Mouse (Mus musculus): ENCODE measurements around the gene Glis1. TPM values are rescaled to one million over a fixed set of nuclear protein-coding genes. Genes with fewer than 3 reads are reported as not detected.

Glis1 gene
- total RNA-seq, 1 experiment, result 0.98 TPM

- no peak overlapping the region for H3K27ac ChIP-seq (ENCODE audit: insufficient read depth, low read depth, low read length, poor library complexity, severe bottlenecking)
- no peak overlapping the region for H3K9ac ChIP-seq (ENCODE audit: insufficient read depth, low read depth, low read length, poor library complexity, severe bottlenecking)
- no peaks in the 10 kb centered on the region for H3K4me1 ChIP-seq (ENCODE audit: control insufficient read depth in 2 of 2, insufficient read depth in 2 of 2, low read length in 2 of 2, poor library complexity in 1 of 2)
- no peaks in the 10 kb centered on the region for H3K9me3 ChIP-seq (ENCODE audit: control insufficient read depth, insufficient read depth, low read depth, low read length)
- no peaks in the 10 kb centered on the region for H3K36me3 ChIP-seq (ENCODE audit: control insufficient read depth, insufficient read depth, low read length, poor library complexity, severe bottlenecking)
- no peak for DNase-seq (ENCODE audit: low read depth, low spot score)
- H3K4me3 ChIP-seq (ENCODE audit: insufficient read depth in 1 of 2, low read depth in 1 of 2, low read length in 2 of 2, poor library complexity in 1 of 2, severe bottlenecking in 1 of 2), result no peak overlapping the region
- in situ Hi-C loops (cut with MboI; ENCODE audit: low sequenced_read_pairs in 2 of 2, unreplicated experiment in 2 of 2), result no loop called here
- TF ChIP-seq ZC3H11A (IDR thresholded peaks at IDR 0.05; ENCODE audit: borderline replicate concordance, low read depth, low read length) (no peak), MAFK (IDR thresholded peaks at IDR 0.05; ENCODE audit: insufficient read depth, low read depth, low read length) (no peak), ZNF384 (IDR thresholded peaks at IDR 0.05; ENCODE audit: low read depth, low read length) (no peak), CHD2 (IDR thresholded peaks at IDR 0.05; ENCODE audit: low read depth, low read length) (no peak), HCFC1 (IDR thresholded peaks at IDR 0.05; ENCODE audit: borderline replicate concordance, insufficient read depth, low read length) (no peak)
These were observed 8.6 kb downstream of the Glis1 start for GRCm38 (mm10) chr4:107442891-107443483.

GRCm38 (mm10) chr4:107443621-107444020, 9.2 kb downstream of the Glis1 start:
- no peak overlapping the region for H3K27ac ChIP-seq (ENCODE audit: insufficient read depth, low read depth, low read length, poor library complexity, severe bottlenecking)
- no peaks in the 10 kb centered on the region for H3K9me3 ChIP-seq (ENCODE audit: control insufficient read depth, insufficient read depth, low read depth, low read length)
- H3K4me3 ChIP-seq (ENCODE audit: insufficient read depth in 1 of 2, low read depth in 1 of 2, low read length in 2 of 2, poor library complexity in 1 of 2, severe bottlenecking in 1 of 2), result no peak overlapping the region
- TF ChIP-seq HCFC1 (IDR thresholded peaks at IDR 0.05; ENCODE audit: borderline replicate concordance, insufficient read depth, low read length) (no peak), MAFK (IDR thresholded peaks at IDR 0.05; ENCODE audit: insufficient read depth, low read depth, low read length) (no peak), ZNF384 (IDR thresholded peaks at IDR 0.05; ENCODE audit: low read depth, low read length) (no peak), CHD2 (IDR thresholded peaks at IDR 0.05; ENCODE audit: low read depth, low read length) (no peak), ZC3H11A (IDR thresholded peaks at IDR 0.05; ENCODE audit: borderline replicate concordance, low read depth, low read length) (no peak)
- in situ Hi-C loops (cut with MboI; ENCODE audit: low sequenced_read_pairs in 2 of 2, unreplicated experiment in 2 of 2), result no loop called here
- DNase-seq (ENCODE audit: low read depth, low spot score), result no peak
- H3K4me1 ChIP-seq (ENCODE audit: control insufficient read depth in 2 of 2, insufficient read depth in 2 of 2, low read length in 2 of 2, poor library complexity in 1 of 2), result no peaks in the 10 kb centered on the region
- no peak overlapping the region for H3K9ac ChIP-seq (ENCODE audit: insufficient read depth, low read depth, low read length, poor library complexity, severe bottlenecking)
- H3K36me3 ChIP-seq (ENCODE audit: control insufficient read depth, insufficient read depth, low read length, poor library complexity, severe bottlenecking), result no peaks in the 10 kb centered on the region

- Histone ChIP-seq H3K4me3 (ENCODE audit: insufficient read depth in 1 of 2, low read depth in 1 of 2, low read length in 2 of 2, poor library complexity in 1 of 2, severe bottlenecking in 1 of 2) (no peak overlapping the region), H3K9me3 (ENCODE audit: control insufficient read depth, insufficient read depth, low read depth, low read length) (no peaks in the 10 kb centered on the region), H3K27ac (ENCODE audit: insufficient read depth, low read depth, low read length, poor library complexity, severe bottlenecking) (no peak overlapping the region), H3K4me1 (ENCODE audit: control insufficient read depth in 2 of 2, insufficient read depth in 2 of 2, low read length in 2 of 2, poor library complexity in 1 of 2) (peaks cover 0 to 6% of the 10 kb centered on the region in 2 experiments; a peak in 1 of 4 replicates), H3K36me3 (ENCODE audit: control insufficient read depth, insufficient read depth, low read length, poor library complexity, severe bottlenecking) (no peaks in the 10 kb centered on the region), H3K9ac (ENCODE audit: insufficient read depth, low read depth, low read length, poor library complexity, severe bottlenecking) (no peak overlapping the region)
- in situ Hi-C loops (cut with MboI; ENCODE audit: low sequenced_read_pairs in 2 of 2, unreplicated experiment in 2 of 2), result no loop called here
- no peak for TF ChIP-seq ZNF384 (IDR thresholded peaks at IDR 0.05; ENCODE audit: low read depth, low read length)
- no peak for DNase-seq (ENCODE audit: low read depth, low spot score)
These were observed 14.1 kb downstream of the Glis1 start for GRCm38 (mm10) chr4:107448481-107448880.

GRCm38 (mm10) chr4:107449519-107449918, 15.1 kb downstream of the Glis1 start:
- no peaks in the 10 kb centered on the region for H3K36me3 ChIP-seq (ENCODE audit: control insufficient read depth, insufficient read depth, low read length, poor library complexity, severe bottlenecking)
- no peak overlapping the region for H3K4me3 ChIP-seq (ENCODE audit: insufficient read depth in 1 of 2, low read depth in 1 of 2, low read length in 2 of 2, poor library complexity in 1 of 2, severe bottlenecking in 1 of 2)
- H3K27ac ChIP-seq (ENCODE audit: insufficient read depth, low read depth, low read length, poor library complexity, severe bottlenecking), result no peak overlapping the region
- peaks cover 0 to 7% of the 10 kb centered on the region in 2 experiments; a peak in 1 of 4 replicates for H3K4me1 ChIP-seq (ENCODE audit: control insufficient read depth in 2 of 2, insufficient read depth in 2 of 2, low read length in 2 of 2, poor library complexity in 1 of 2)
- no peaks in the 10 kb centered on the region for H3K9me3 ChIP-seq (ENCODE audit: control insufficient read depth, insufficient read depth, low read depth, low read length)
- no peak for DNase-seq (ENCODE audit: low read depth, low spot score)
- in situ Hi-C loops (cut with MboI; ENCODE audit: low sequenced_read_pairs in 2 of 2, unreplicated experiment in 2 of 2), result no loop called here
- TF ChIP-seq CHD2 (IDR thresholded peaks at IDR 0.05; ENCODE audit: low read depth, low read length), result no peak
- TF ChIP-seq HCFC1 (IDR thresholded peaks at IDR 0.05; ENCODE audit: borderline replicate concordance, insufficient read depth, low read length), result no peak
- TF ChIP-seq MAFK (IDR thresholded peaks at IDR 0.05; ENCODE audit: insufficient read depth, low read depth, low read length), result no peak
- no peak for TF ChIP-seq ZNF384 (IDR thresholded peaks at IDR 0.05; ENCODE audit: low read depth, low read length)
- no peak for TF ChIP-seq ZC3H11A (IDR thresholded peaks at IDR 0.05; ENCODE audit: borderline replicate concordance, low read depth, low read length)
- H3K9ac ChIP-seq (ENCODE audit: insufficient read depth, low read depth, low read length, poor library complexity, severe bottlenecking), result no peak overlapping the region

Measured in ES-E14 (cell line).